Mouse (Mus musculus): ENCODE measurements around the gene Larp4b. TPM values are rescaled to one million over a fixed set of nuclear protein-coding genes. Genes with fewer than 3 reads are reported as not detected.
"Not testable (repeated sequence)": the region's sequence is repeated elsewhere in the genome, so short reads cannot be mapped to it uniquely, and the experiment has no call there.

The Larp4b gene
- 31.7 and 33.6 TPM in 2 replicates for polyA plus RNA-seq (2016; fragmentation: Nextera tagmentation; extraction: Ambion mirVana)

DNA sequence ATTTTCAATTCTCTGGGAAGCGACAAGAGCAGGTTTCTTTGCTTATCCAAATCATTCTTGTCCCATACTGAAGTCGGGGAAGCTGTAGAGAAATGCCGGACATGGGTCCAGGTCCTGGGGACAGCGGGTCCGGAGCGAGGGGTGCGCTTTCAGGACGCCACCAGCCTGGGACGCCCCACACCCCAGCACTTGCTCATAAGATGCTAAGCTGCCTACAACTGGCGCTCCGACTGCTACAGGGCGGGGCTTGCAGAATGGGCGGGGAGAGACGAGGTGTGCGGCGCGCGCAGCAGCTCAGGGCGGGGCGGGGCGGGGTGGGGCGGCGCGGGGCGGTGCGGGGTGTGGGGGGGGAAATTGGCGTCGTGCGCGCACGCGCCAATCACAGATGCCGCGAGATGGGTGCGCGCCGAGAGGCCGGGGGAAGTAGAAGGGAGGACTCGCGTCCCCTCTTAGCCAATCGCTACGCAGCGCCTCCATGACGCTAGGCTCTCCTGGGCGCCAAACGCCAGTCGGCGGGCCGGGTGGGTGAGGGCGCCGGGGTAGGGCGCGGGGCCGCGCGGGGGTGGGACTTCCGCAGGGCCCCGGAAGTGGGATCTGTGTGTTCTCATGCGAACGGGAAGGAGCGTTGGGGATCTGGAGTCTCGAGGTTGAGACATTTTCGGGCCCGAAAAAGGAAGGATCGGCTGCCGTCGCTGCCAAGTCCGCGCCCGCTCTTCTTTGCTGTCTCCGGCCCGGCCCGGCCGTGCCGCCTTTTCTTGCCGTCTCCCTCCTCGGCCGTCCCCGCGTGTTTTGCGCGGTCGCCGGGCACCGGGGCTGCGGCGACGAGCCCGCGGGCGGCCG is at the start of gene Larp4b:
Gene Larp4b (plus strand): TSS at position 566 of the 840 bp plus-strand sequence.
- under 1% methylated on average over 67 of the region's 92 CpGs for WGBS
- H3K4me2 ChIP-seq (replicated peaks): peak within 1 kb of the TSS; percentile 82
- peak within 1 kb of the TSS; percentile 100 for H3K4me3 ChIP-seq
- H3K4me1 ChIP-seq: peaks cover 21% of the 10 kb centered on the region; the same call in 1 of the 2 replicates
- no peaks in the 10 kb centered on the region for H3K9me3 ChIP-seq
- peak within 1 kb of the TSS; percentile 94 for H3K27ac ChIP-seq
- no peaks in the 10 kb centered on the region for H3K36me3 ChIP-seq
- H3K9ac ChIP-seq: peak within 1 kb of the TSS; percentile 97
- peak; percentile 100 for ATAC-seq (ENCODE audit: insufficient number of reproducible peaks, insufficient read depth, low FRiP score, low TSS enrichment)
- no peaks in the 10 kb centered on the region for H3K27me3 ChIP-seq

- Histone ChIP-seq H3K27me3 (no peaks in the 10 kb centered on the region), H3K9me3 (no peaks in the 10 kb centered on the region), H3K4me3 (no peak overlapping the region), H3K4me2 (replicated peaks) (no peak overlapping the region), H3K27ac (no peak overlapping the region), H3K9ac (no peak overlapping the region), H3K4me1 (no peaks in the 10 kb centered on the region), H3K36me3 (no peaks in the 10 kb centered on the region)
- 98% methylated on average over 1 of the region's 1 CpGs for WGBS
- ATAC-seq (ENCODE audit: insufficient number of reproducible peaks, insufficient read depth, low FRiP score, low TSS enrichment): no peak
These were observed 49.0 kb upstream of the Larp4b start for GRCm38 (mm10) chr13:9044731-9045130.

- not testable (repeated sequence) for H3K4me1 ChIP-seq; ATAC-seq (ENCODE audit: insufficient number of reproducible peaks, insufficient read depth, low FRiP score, low TSS enrichment); H3K4me3 ChIP-seq; H3K9me3 ChIP-seq; H3K27ac ChIP-seq; H3K27me3 ChIP-seq; H3K4me2 ChIP-seq (replicated peaks); H3K36me3 ChIP-seq; H3K9ac ChIP-seq
- WGBS: 64% methylated on average over 10 of the region's 10 CpGs
These were observed 41.5 kb upstream of the Larp4b start for GRCm38 (mm10) chr13:9052049-9052691.

DNA sequence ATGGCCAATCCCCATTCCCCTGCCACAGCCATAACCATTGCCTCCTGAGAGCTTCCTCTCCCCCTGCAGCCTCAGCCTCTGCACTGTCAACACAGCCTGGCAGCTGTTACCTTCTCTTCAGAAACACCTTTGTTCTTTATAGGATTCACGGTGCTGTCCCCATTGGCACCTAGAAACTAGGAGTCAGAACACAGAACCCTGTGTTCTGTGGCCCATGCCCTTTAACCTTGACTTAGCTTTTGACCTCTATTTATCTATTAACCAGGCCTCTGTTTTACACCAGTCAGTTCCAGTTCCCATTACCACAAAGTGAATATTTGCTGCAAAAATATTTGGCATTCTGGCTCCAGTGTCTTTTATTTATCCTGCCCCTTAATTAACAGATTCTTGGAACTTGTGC is 36.4 kb upstream of the Larp4b start:
- Histone ChIP-seq H3K9me3 (no peaks in the 10 kb centered on the region), H3K4me1 (no peaks in the 10 kb centered on the region), H3K36me3 (no peaks in the 10 kb centered on the region), H3K4me3 (no peak overlapping the region), H3K4me2 (replicated peaks) (no peak overlapping the region), H3K27me3 (no peaks in the 10 kb centered on the region), H3K9ac (no peak overlapping the region), H3K27ac (no peak overlapping the region)
- no peak for ATAC-seq (ENCODE audit: insufficient number of reproducible peaks, insufficient read depth, low FRiP score, low TSS enrichment)
- WGBS: 25% methylated on average over 1 of the region's 1 CpGs

DNA sequence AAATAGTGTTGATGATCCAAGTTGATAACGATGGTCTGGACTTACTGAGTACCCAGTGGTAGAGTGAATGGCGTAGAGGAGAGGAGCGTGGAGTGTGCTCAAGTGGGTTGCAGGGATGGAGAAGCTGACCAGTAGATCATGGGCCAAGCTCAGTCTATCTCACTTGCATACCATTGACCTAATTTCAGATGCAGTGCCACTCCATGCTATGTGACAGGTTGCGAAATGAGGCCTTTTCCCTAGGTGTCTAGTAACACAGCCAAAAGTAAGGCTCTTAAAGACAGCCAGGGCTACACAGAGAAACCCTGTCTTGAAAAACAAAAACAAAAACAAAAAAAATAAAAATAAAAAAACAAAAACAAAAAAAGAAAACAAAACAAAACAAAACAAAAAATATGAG is 35.0 kb upstream of the Larp4b start:
- ATAC-seq (ENCODE audit: insufficient number of reproducible peaks, insufficient read depth, low FRiP score, low TSS enrichment): no peak

DNA sequence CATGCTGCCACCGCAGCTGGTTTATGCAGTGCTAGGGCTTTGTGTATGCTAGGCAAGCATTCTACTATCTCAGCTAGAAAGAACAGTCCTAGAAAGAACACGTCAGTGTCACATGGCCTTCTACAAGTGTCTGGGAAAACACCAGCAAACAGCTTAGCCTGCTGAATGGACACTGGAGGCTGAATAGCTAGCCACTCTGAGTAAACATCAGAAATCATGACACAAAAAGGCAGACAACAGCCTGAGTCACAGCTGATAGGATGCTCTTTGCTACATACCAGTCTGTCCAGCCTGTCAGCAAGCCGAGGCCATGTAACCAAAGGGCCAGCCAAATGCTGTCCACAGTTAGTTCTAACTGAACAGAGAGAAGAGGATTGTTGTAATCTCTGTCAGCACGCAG is 32.3 kb upstream of the Larp4b start:
- WGBS: 77% methylated on average over 4 of the region's 4 CpGs
- H3K4me2 ChIP-seq (replicated peaks): no peak overlapping the region
- no peak for ATAC-seq (ENCODE audit: insufficient number of reproducible peaks, insufficient read depth, low FRiP score, low TSS enrichment)
- no peak overlapping the region for H3K27ac ChIP-seq
- no peak overlapping the region for H3K9ac ChIP-seq
- no peaks in the 10 kb centered on the region for H3K9me3 ChIP-seq
- H3K27me3 ChIP-seq: no peaks in the 10 kb centered on the region
- H3K36me3 ChIP-seq: no peaks in the 10 kb centered on the region
- peaks cover 7% of the 10 kb centered on the region; the same call in 1 of the 2 replicates for H3K4me1 ChIP-seq
- H3K4me3 ChIP-seq: no peak overlapping the region

More for the DNA sequence above, 35.0 kb upstream of the Larp4b start:
- 89% methylated on average over 4 of the region's 4 CpGs for WGBS
- Histone ChIP-seq H3K27me3 (no peaks in the 10 kb centered on the region), H3K9me3 (no peaks in the 10 kb centered on the region), H3K4me1 (no peaks in the 10 kb centered on the region), H3K27ac (no peak overlapping the region), H3K4me2 (replicated peaks) (no peak overlapping the region), H3K9ac (no peak overlapping the region), H3K4me3 (no peak overlapping the region), H3K36me3 (no peaks in the 10 kb centered on the region)

- H3K27me3 ChIP-seq: no peaks in the 10 kb centered on the region
- H3K9me3 ChIP-seq: no peaks in the 10 kb centered on the region
- H3K9ac ChIP-seq: no peak overlapping the region
- H3K4me2 ChIP-seq (replicated peaks): no peak overlapping the region
- no peak for ATAC-seq (ENCODE audit: insufficient number of reproducible peaks, insufficient read depth, low FRiP score, low TSS enrichment)
- peaks cover 7% of the 10 kb centered on the region; the same call in 1 of the 2 replicates for H3K4me1 ChIP-seq
- 78% methylated on average over 2 of the region's 2 CpGs for WGBS
- no peak overlapping the region for H3K27ac ChIP-seq
- no peak overlapping the region for H3K4me3 ChIP-seq
- no peaks in the 10 kb centered on the region for H3K36me3 ChIP-seq
These were observed 29.5 kb upstream of the Larp4b start for GRCm38 (mm10) chr13:9064196-9064595.

- Histone ChIP-seq H3K36me3 (no peaks in the 10 kb centered on the region), H3K27ac (no peak overlapping the region), H3K9ac (no peak overlapping the region), H3K27me3 (no peaks in the 10 kb centered on the region), H3K4me2 (replicated peaks) (no peak overlapping the region), H3K9me3 (no peaks in the 10 kb centered on the region), H3K4me1 (peaks cover 7% of the 10 kb centered on the region; the same call in 1 of the 2 replicates), H3K4me3 (no peak overlapping the region)
- no peak for ATAC-seq (ENCODE audit: insufficient number of reproducible peaks, insufficient read depth, low FRiP score, low TSS enrichment)
- WGBS: 55% methylated on average over 5 of the region's 5 CpGs
These were observed 27.6 kb upstream of the Larp4b start for GRCm38 (mm10) chr13:9066107-9066506.

DNA sequence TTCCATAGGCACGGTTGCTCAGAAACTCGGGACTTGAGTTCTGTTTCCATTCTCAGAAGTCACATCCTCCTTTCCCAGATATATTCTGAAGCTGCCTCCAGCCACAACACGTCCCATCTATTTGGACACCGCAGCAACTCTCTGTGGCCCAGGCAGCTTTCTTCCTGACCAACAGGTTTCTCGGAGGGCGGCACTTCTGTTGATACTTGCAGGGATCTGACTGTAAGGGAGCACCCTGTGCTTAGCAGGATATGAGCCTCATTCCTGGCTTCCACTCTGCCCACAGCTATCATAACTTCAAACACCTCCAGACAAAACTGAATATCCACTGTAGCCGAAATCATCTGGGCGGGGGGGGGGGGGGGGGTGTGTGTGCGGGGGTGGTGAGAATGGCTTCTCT is 22.7 kb upstream of the Larp4b start:
- Histone ChIP-seq H3K4me2 (replicated peaks) (no peak overlapping the region), H3K36me3 (no peaks in the 10 kb centered on the region), H3K4me3 (no peak overlapping the region), H3K9me3 (no peaks in the 10 kb centered on the region), H3K27me3 (no peaks in the 10 kb centered on the region), H3K4me1 (peaks cover 1% of the 10 kb centered on the region; the same call in 1 of the 2 replicates), H3K9ac (no peak overlapping the region), H3K27ac (no peak overlapping the region)
- WGBS: 75% methylated on average over 7 of the region's 9 CpGs
- no peak for ATAC-seq (ENCODE audit: insufficient number of reproducible peaks, insufficient read depth, low FRiP score, low TSS enrichment)

GRCm38 (mm10) chr13:9073818-9074217 is 19.9 kb upstream of the Larp4b start:
- no peak overlapping the region for H3K4me3 ChIP-seq
- no peak overlapping the region for H3K9ac ChIP-seq
- no peak for ATAC-seq (ENCODE audit: insufficient number of reproducible peaks, insufficient read depth, low FRiP score, low TSS enrichment)
- 69% methylated on average over 4 of the region's 4 CpGs for WGBS
- H3K27me3 ChIP-seq: no peaks in the 10 kb centered on the region
- no peak overlapping the region for H3K27ac ChIP-seq
- H3K9me3 ChIP-seq: no peaks in the 10 kb centered on the region
- H3K36me3 ChIP-seq: no peaks in the 10 kb centered on the region
- H3K4me1 ChIP-seq: no peaks in the 10 kb centered on the region
- no peak overlapping the region for H3K4me2 ChIP-seq (replicated peaks)

- WGBS: 78% methylated on average over 7 of the region's 7 CpGs
- Histone ChIP-seq H3K36me3 (no peaks in the 10 kb centered on the region), H3K9ac (no peak overlapping the region), H3K4me3 (no peak overlapping the region), H3K4me2 (replicated peaks) (no peak overlapping the region), H3K27ac (no peak overlapping the region), H3K9me3 (no peaks in the 10 kb centered on the region), H3K4me1 (no peaks in the 10 kb centered on the region), H3K27me3 (no peaks in the 10 kb centered on the region)
- no peak for ATAC-seq (ENCODE audit: insufficient number of reproducible peaks, insufficient read depth, low FRiP score, low TSS enrichment)
These were observed 17.7 kb upstream of the Larp4b start for GRCm38 (mm10) chr13:9075825-9076592.

All from embryonic facial prominence, embryonic 12.5 days (tissue).